Mouse (Mus musculus) thymus, postnatal 14 days (tissue): ENCODE measurements at regions not wholly inside any gene's neighbourhood (a gene's known extent, or its start where the extent isn't known, plus 50 kb on each side); places are given as distances from the start of the nearest gene placed in this dataset.
"Not testable (repeated sequence)": the region's sequence is repeated elsewhere in the genome, so short reads cannot be mapped to it uniquely, and the experiment has no call there.

ENCODE experiments used
- DNase-seq: peaks from one replicate; pipeline ENCODE4 v3.0.0; 2021

- DNase-seq, result no peak
Measured at GRCm38 (mm10) chr5:75410240-75411186, 164.2 kb upstream of the Kit start.

- DNase-seq, result not testable (repeated sequence)
Measured at GRCm38 (mm10) chr5:75419282-75419681, 155.4 kb upstream of the Kit start.

- no peak for DNase-seq
Measured at GRCm38 (mm10) chr5:75432885-75433284, 141.8 kb upstream of the Kit start.

GRCm38 (mm10) chr5:75437924-75438323, 136.8 kb upstream of the Kit start:
- DNase-seq, result no peak

DNA sequence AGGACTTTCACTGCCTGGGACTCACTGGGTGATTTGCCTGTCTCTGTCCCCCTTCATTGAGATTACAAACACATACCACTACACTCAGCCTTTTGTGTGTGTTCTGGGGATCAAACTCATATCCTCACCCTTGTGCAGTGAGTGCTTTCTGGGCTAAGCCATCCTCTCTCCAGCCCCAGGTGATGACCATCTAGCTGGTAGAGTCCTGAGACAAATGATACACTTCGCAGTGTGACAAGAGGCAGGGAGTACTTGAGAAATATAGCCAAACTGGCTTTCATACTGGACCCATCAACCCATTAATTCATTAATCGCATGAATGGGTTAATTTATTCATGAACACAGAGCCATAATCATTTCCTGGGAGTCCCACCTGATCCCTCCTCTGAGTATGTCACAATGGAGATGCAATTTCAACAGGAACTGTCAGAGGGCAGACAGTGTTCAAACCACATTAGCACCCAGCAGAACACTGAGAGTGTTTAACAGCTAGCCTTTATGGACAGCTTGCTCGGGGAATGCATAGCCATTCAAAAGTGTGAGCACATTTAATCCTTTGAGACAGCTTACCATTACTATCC, 130.6 kb upstream of the Kit start:
- no peak for DNase-seq

- DNase-seq, result no peak
Measured at GRCm38 (mm10) chr5:75446386-75446785, 128.3 kb upstream of the Kit start.

DNA sequence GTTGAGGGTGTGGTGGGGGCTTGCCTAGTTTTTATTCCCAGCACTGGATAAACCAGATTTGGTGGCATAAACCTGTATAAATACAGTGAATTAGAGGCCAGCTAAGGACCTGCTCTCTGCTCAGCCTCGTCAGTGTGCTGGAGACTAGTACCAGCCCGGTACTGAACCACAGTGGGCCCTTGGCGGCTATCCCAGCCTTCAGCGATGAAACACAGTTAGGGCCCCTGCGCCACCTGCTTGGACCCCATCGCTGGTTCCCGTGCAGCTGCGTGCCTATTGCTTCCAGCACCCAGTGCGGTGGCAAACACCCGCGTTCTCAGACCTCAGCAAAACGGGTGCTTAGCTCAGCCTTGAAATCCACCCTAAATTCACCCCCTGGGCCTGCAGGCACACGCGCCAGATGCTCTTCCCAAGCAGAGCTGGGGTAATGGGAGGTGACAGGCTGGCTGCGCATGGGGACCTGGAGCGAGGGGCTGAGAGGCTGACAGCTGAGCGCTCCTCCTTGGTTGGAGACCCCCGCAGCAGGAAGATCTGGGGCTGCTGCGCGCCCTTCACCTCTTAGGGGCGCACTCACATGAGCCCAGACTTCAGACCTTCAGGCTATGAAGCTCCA, 124.7 kb upstream of the Kit start:
- no peak for DNase-seq

DNA sequence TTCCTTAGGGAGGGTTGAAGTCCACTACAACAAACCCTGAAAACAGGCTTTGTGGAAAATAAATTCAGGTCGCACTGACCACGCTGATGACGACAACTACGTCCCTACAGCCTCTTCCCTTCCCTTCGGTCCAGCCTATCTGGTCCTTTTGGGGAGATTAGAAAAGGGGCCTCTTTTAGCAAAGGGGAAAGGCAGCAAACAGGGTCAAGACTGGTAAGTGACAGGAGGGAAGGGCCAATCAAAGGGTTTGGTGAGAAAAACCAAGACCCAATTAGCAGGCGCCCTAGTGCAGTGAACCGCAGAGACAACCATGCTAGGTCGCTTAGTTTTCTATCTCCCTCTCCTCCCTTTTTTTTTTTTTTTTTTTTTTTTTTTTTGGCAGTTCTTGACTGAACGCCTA, 124.2 kb upstream of the Kit start:
- DNase-seq, result no peak

DNA sequence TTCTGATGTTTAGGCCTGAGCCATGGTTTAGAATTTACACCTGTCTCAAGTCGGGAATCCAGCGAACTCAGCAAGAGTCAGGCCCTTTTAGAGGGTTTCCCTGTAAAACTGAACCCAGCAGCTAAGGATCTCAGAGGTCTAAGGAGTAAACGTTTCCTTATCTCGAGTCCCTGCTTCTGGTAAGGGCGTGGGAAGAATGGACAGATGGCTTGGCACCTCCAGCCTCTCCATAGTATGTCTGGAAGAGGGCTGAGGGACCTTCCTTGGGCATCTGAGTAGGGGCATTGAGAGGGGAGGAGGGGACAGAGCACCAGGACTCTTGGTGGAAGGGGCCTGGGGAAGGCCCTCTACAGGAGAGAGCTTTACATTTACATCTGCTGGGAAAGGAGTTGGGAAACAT, 123.6 kb upstream of the Kit start:
- no peak for DNase-seq

DNA sequence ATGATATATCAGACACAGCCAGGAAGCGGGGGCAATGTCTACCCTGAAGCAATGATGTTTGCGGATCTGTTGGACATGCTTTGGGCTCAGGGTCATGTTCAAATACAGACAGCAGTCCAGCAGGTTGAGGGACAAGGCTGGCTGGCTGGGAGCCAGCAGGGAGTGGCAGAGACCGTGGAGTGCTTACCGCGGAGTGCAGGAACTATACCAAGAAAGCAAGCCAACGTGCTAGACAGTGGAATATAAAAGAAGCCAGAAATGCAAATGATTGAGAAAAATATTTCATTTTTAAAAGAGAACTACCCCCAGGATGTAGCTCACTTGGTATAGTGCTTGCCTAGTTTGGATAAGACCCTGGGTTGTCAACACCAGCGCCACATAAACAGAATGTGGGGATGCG, 123.0 kb upstream of the Kit start:
- DNase-seq, result no peak

- no peak for DNase-seq
Measured at GRCm38 (mm10) chr5:75453757-75454390, 120.8 kb upstream of the Kit start.

GRCm38 (mm10) chr5:75454961-75455541, 119.7 kb upstream of the Kit start:
- DNase-seq, result no peak

- no peak for DNase-seq
Measured at GRCm38 (mm10) chr5:75457403-75457802, 117.3 kb upstream of the Kit start.

DNA sequence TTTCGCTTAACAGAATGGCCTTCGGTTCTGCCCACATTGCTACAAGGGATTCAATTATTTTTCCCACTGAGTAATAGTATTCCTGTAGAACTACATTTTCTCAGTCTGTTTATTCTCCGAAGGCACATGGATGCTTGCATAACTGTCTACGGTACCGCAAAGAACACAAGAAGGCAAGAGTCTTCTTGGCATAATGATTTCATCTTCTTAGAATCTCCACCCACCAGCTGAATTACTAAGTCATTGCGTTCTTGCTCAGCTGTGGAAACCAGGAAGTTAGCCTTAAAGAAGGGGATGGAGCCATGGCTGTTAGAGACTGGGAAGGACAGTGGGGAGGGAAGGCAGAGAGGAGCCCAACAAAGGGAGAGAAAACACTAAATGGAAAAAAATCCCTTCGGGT, 116.4 kb upstream of the Kit start:
- DNase-seq, result no peak

DNA sequence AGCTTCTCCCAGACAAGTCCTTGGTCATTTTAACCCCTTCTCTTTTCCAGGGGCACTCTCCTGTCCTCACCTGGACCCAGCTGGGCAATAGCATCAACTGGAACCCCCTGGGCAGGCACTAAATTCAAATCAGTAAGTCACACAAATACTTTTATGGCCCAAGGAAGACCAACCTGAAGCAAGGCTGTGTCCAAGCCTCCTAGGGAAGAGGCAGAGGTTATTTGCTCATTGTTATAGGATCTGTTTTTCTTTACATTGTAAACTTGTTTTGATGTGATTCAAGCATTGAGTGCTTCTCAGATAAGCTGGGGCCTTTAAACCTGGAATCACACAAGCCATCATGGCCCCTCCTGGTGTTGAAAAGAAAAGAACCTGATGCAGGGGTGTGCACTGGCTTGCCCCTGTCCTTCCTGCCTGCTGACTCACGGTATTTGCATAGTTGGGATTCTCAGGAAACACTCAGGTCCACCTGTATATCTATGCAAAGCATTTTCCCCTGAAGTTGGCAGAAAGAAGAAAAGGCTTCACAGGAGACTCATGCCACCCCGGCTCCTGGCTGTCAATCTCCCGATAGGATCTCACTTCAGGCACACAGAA, 114.9 kb upstream of the Kit start:
- no peak for DNase-seq

- no peak for DNase-seq
Measured at GRCm38 (mm10) chr5:75460414-75461025, 114.2 kb upstream of the Kit start.

DNA sequence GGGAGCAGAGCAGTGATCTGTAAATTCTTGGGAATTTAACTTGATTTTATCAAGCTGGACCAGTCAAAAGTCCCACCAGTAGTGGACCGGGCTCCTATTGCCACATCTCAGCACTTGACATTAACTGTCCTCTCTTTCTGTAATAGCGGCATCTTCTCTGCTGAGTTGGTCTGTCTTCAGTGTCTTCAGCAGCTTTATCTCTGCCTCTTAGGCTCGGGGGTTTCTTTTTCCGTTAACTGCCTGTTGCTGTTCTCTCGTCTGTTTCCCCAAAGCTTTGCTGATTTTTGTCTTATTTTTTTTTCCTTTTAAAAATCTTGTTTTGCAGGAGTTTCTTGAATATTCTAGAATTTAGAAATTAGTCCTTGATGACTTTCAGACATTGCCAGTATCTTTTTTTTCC, 113.3 kb upstream of the Kit start:
- no peak for DNase-seq

DNA sequence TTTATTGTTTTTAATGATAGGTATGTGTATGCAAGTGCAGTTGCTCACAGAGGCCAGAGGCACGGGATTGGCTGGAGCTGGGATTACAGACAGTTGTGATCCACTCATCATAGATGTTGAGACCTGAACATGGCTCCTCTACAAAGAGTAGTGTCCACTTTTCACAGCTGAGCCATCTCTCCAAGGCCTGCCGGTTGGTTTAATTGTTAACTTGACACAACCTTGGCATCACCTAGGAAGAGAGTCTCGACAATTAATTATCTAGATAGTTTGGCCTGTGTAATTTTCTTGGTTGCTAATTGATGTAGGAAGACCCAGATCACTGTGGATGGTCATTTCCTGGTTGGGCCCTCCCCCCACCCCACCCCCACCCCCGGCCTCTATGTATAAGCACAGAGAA, 111.1 kb upstream of the Kit start:
- no peak for DNase-seq

DNA sequence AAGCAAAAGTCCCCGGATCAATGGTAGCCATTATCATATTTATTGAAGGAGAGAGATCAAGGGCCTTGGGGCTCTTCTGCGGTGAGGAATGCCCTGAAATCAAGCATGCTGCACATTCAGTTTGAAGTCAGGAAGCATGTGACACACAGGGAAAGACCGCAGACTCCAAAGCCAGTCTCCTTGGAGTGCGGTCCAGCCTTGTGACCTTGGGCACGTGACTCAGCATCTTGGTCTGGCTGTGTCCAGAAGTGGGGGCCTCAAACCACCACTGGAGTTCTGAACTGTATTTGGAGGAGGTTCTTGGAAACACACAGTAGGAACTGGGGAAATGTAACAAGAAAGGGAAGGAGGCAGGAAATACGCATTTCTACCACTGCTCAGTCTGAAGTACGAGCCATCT, 109.0 kb upstream of the Kit start:
- no peak for DNase-seq

- DNase-seq, result no peak
Measured at GRCm38 (mm10) chr5:75466941-75467340, 107.8 kb upstream of the Kit start.

GRCm38 (mm10) chr5:75467916-75468315, 106.8 kb upstream of the Kit start:
- no peak for DNase-seq

DNA sequence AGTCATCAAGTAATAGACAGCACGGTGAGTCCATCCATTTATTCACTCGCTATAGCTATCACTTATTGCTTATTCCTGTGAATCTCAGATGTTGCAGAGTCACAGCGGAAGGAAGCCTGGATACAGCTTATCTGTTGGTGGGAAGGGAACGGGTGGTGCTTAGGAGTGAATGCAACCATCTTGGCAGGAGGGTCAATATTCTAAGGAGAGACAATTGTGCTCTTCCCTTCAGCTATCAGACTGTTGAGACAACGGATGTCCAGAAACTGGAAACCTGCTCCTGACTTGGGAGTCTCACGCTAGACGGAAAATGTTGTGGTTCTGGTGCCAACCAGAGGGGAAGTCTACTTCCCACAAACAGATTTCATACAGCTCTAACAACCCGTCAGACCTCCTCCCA, 103.7 kb upstream of the Kit start:
- DNase-seq, result no peak
